Mouse (Mus musculus) ES-E14 (cell line): ENCODE data around the gene Adgrf3.

Experiments
- CHD2 ChIP-seq: IDR thresholded peaks from 2 replicates; pipeline ENCODE4 v1.6.1; 2014; ENCODE audit warnings: mild to moderate bottlenecking, low read depth, low read length, inconsistent platforms
- HCFC1 ChIP-seq: IDR thresholded peaks from 2 replicates; pipeline ENCODE4 v1.6.1; 2012; ENCODE audit warnings: low read length, inconsistent platforms, borderline replicate concordance; ENCODE audit not compliant: insufficient read depth

GRCm38 (mm10) chr5:30159601-30160000 lies 45.9 kb downstream of the Adgrf3 start:
- no peak for TF ChIP-seq HCFC1
- no peak for TF ChIP-seq CHD2
